Mouse (Mus musculus) cerebellum, adult 2 months (tissue): ENCODE data around the gene Hspa12a.

Experiments
- CTCF ChIP-seq: fragments of 200-500 bp; IDR thresholded peaks from 2 replicates; pipeline ENCODE4 v1.5.1; 2011; ENCODE audit warnings: low read depth, mild to moderate bottlenecking, control low read depth, low read length, moderate library complexity, borderline replicate concordance; ENCODE audit not compliant: insufficient read depth
- POLR2A ChIP-seq: fragments of 200-500 bp; IDR thresholded peaks from 2 replicates; pipeline ENCODE4 v1.6.1; 2011; ENCODE audit warnings: low read length, control low read depth, borderline replicate concordance; ENCODE audit not compliant: insufficient read depth

DNA sequence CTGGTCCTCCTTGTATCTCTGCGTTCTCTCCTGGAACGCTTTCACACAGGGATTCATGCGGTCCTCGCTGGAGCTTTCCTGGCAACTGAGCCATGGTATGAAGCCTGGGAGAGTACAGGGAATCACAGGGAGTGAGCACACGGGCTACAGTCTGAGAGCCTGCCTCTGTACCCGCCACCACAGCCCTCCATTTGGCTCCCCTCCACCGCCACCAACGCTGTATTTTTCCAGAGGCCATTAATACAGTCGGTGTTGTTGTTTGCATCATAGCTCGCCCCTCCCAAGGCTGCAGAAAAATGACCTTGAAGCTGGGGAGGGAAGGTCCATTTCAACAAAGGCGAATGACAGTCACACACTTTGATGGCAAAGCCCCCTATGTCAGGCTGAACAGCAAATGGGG is 154.3 kb downstream of the Hspa12a start:
- TF ChIP-seq CTCF (no peak), POLR2A (no peak)
